Mouse (Mus musculus) erythroblast, embryonic 14.5 days (primary cell): Measurements from ENCODE around the gene Dennd1a. TPM values are rescaled to one million over a fixed set of nuclear protein-coding genes. Genes with fewer than 3 reads are reported as not detected.

Experiments
- H3K27me3 ChIP-seq: 2 replicates; pipeline ENCODE4 v1.6.1; 2012; ENCODE audit warnings: inconsistent platforms; ENCODE audit not compliant: control insufficient read depth
- H3K36me3 ChIP-seq: 2 replicates; pipeline ENCODE4 v1.6.1; 2012; ENCODE audit warnings: mild to moderate bottlenecking, inconsistent platforms; ENCODE audit not compliant: control insufficient read depth
- H3K4me1 ChIP-seq: 2 replicates; pipeline ENCODE4 v1.6.1; 2012; ENCODE audit warnings: inconsistent platforms; ENCODE audit not compliant: control insufficient read depth
- H3K4me3 ChIP-seq: replicated peaks from 2 replicates; pipeline ENCODE3; 2012; ENCODE audit warnings: moderate library complexity, mild to moderate bottlenecking, inconsistent platforms
- H3K9me3 ChIP-seq: 2 replicates; pipeline ENCODE4 v1.6.1; 2012; ENCODE audit warnings: low read length, inconsistent platforms, mixed read lengths; ENCODE audit not compliant: control insufficient read depth
- GATA1 ChIP-seq: IDR thresholded peaks from 2 replicates; pipeline ENCODE4 v1.6.1; 2012; ENCODE audit warnings: low read length, inconsistent platforms, mixed read lengths
- TAL1 ChIP-seq: IDR thresholded peaks from 3 replicates; pipeline ENCODE4 v1.6.1; 2012; ENCODE audit warnings: low read length, inconsistent platforms, mixed read lengths
- polyA plus RNA-seq: library from polyadenylated mRNA; stranded (reverse); fragments of >175 nt; gene quantifications from 2 replicates; pipeline ENCODE4 v1.2.3, GENCODE M21; 2012

Gene Dennd1a
- polyA plus RNA-seq, 1 experiment: 10.7 TPM

- H3K4me1 ChIP-seq: peaks cover 43% of the 10 kb centered on the region
Measured at GRCm38 (mm10) chr2:38093968-38094367, 193.2 kb downstream of the Dennd1a start.

GRCm38 (mm10) chr2:38093242-38093641 is 193.9 kb downstream of the Dennd1a start:
- Histone ChIP-seq H3K27me3 (no peaks in the 10 kb centered on the region), H3K36me3 (peaks cover 12% of the 10 kb centered on the region), H3K9me3 (no peaks in the 10 kb centered on the region), H3K4me3 (no peak overlapping the region), H3K4me1 (peaks cover 41% of the 10 kb centered on the region)
- TF ChIP-seq GATA1 (no peak), TAL1 (no peak)

More at GRCm38 (mm10) chr2:38093968-38094367, 193.2 kb downstream of the Dennd1a start:
- Histone ChIP-seq H3K36me3 (peaks cover 10% of the 10 kb centered on the region), H3K27me3 (no peaks in the 10 kb centered on the region), H3K9me3 (no peaks in the 10 kb centered on the region), H3K4me3 (no peak overlapping the region)
- TF ChIP-seq GATA1 (peak; percentile 45; the same call in 1 of the 2 replicates), TAL1 (peak; percentile 76)

DNA sequence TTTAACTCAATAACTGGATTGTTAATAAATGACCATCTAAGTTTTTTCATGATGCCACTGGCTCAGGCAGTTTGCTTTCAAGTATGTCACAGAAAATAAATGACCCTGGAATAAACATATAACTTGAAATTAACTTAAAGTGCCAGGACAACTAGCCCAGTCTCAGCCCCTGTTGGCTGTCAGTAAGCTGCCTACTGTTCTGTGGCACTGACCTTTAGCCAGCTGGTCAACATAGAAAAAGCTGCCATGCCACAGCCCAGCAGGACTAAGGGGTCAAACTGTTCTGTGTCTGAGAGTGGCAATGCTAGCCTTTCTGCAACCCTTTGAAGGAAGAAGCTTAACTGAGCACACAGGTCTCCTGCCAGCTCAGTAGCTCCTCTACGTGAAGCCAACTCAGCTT is 198.8 kb downstream of the Dennd1a start:
- H3K9me3 ChIP-seq: no peaks in the 10 kb centered on the region
- no peak overlapping the region for H3K4me3 ChIP-seq
- H3K27me3 ChIP-seq: no peaks in the 10 kb centered on the region
- no peak for TF ChIP-seq GATA1
- no peak for TF ChIP-seq TAL1
- H3K4me1 ChIP-seq: peaks cover 34% of the 10 kb centered on the region
- H3K36me3 ChIP-seq: peaks cover 11% of the 10 kb centered on the region

- Histone ChIP-seq H3K36me3 (peaks cover 10% of the 10 kb centered on the region), H3K9me3 (no peaks in the 10 kb centered on the region), H3K27me3 (no peaks in the 10 kb centered on the region), H3K4me3 (no peak overlapping the region), H3K4me1 (peaks cover 21% of the 10 kb centered on the region)
- TF ChIP-seq TAL1: no peak
- no peak for TF ChIP-seq GATA1
Measured at GRCm38 (mm10) chr2:38085058-38085457, 202.1 kb downstream of the Dennd1a start.

- no peak for TF ChIP-seq GATA1
- TF ChIP-seq TAL1: no peak
- Histone ChIP-seq H3K4me3 (no peak overlapping the region), H3K9me3 (no peaks in the 10 kb centered on the region), H3K36me3 (peaks cover 8% of the 10 kb centered on the region), H3K27me3 (no peaks in the 10 kb centered on the region), H3K4me1 (peaks cover 18% of the 10 kb centered on the region)
Measured at GRCm38 (mm10) chr2:38083251-38083650, 203.9 kb downstream of the Dennd1a start.

- H3K4me1 ChIP-seq: peaks cover 7% of the 10 kb centered on the region
- no peaks in the 10 kb centered on the region for H3K9me3 ChIP-seq
- H3K36me3 ChIP-seq: no peaks in the 10 kb centered on the region
- H3K27me3 ChIP-seq: no peaks in the 10 kb centered on the region
- no peak for TF ChIP-seq GATA1
- TF ChIP-seq TAL1: no peak
- no peak overlapping the region for H3K4me3 ChIP-seq
Measured at GRCm38 (mm10) chr2:38074495-38074894, 212.7 kb downstream of the Dennd1a start.

DNA sequence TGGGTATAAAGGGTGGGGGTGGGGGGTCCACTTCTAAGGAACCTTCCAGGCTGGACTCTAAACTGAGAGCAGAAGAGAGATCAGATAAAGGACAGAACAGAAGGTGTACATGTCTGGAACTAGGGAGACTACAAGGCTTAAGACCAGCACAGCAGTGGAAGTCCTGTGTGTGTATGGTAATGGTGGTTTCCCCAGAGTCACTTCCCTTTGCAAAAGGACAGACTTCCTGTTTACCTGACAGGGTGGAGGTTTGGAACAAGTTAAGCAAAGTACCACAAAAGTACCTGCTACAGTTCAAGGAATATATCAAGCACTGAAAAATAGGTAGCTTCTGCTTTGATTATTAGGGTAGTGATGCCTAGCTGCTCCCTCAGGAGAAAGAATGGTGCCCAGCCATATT is 215.1 kb downstream of the Dennd1a start:
- H3K27me3 ChIP-seq: no peaks in the 10 kb centered on the region
- no peaks in the 10 kb centered on the region for H3K36me3 ChIP-seq
- no peaks in the 10 kb centered on the region for H3K9me3 ChIP-seq
- peaks cover 7% of the 10 kb centered on the region for H3K4me1 ChIP-seq
- no peak overlapping the region for H3K4me3 ChIP-seq
- TF ChIP-seq TAL1 (no peak), GATA1 (no peak)

GRCm38 (mm10) chr2:38068171-38068572 is 219.0 kb downstream of the Dennd1a start:
- peaks cover 12% of the 10 kb centered on the region for H3K4me1 ChIP-seq
- no peaks in the 10 kb centered on the region for H3K36me3 ChIP-seq
- TF ChIP-seq TAL1 (no peak), GATA1 (no peak)
- no peak overlapping the region for H3K4me3 ChIP-seq
- no peaks in the 10 kb centered on the region for H3K27me3 ChIP-seq
- no peaks in the 10 kb centered on the region for H3K9me3 ChIP-seq

GRCm38 (mm10) chr2:38065914-38066313 is 221.3 kb downstream of the Dennd1a start:
- Histone ChIP-seq H3K27me3 (no peaks in the 10 kb centered on the region), H3K4me3 (no peak overlapping the region), H3K4me1 (peaks cover 19% of the 10 kb centered on the region), H3K36me3 (no peaks in the 10 kb centered on the region), H3K9me3 (no peaks in the 10 kb centered on the region)
- TF ChIP-seq GATA1 (no peak), TAL1 (no peak)

DNA sequence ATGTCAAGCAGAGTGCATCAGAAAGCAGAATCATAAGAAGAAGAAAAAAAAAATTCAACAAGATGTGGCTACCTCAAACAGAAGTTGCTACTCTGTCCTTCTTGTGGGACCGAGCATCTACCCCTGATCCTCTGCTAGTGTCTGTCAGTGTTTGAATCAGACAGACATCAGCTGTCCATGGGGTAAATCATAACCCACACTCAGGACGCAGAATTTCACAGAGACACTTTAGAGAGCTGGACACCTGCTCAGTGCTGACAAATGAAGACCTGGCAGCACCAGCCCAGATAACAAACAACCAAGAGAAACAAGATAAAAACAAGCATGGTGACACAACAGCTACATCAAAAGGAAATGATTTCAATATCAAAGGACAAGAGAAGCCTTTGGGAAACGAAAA is 222.9 kb downstream of the Dennd1a start:
- Histone ChIP-seq H3K27me3 (no peaks in the 10 kb centered on the region), H3K4me1 (peaks cover 19% of the 10 kb centered on the region), H3K9me3 (no peaks in the 10 kb centered on the region), H3K36me3 (no peaks in the 10 kb centered on the region), H3K4me3 (no peak overlapping the region)
- no peak for TF ChIP-seq GATA1
- TF ChIP-seq TAL1: no peak
